Mouse (Mus musculus) stomach, postnatal 0 days (tissue): Measurements from ENCODE around the gene Vgll4.

Experiments
- CTCF ChIP-seq: IDR thresholded peaks from 2 replicates; pipeline ENCODE4 v1.5.1; 2016; ENCODE audit warnings: antibody characterized with exemption, low read depth, mild to moderate bottlenecking, moderate library complexity
- EP300 ChIP-seq: optimal IDR thresholded peaks from 2 replicates; pipeline ENCODE3; 2016; ENCODE audit warnings: antibody characterized with exemption

GRCm38 (mm10) chr6:114901921-114902320, 67.9 kb downstream of the Vgll4 start:
- TF ChIP-seq CTCF (no peak), EP300 (no peak)
